Mouse (Mus musculus): Measurements from ENCODE around the gene Cryzl2. TPM values are rescaled to one million over a fixed set of nuclear protein-coding genes. Genes with fewer than 3 reads are reported as not detected.

The Cryzl2 gene
- total RNA-seq (2023), result 2.6 and 3.9 TPM in 2 replicates

GRCm38 (mm10) chr1:157458421-157459208, at the start of gene Cryzl2:
Gene Cryzl2, plus strand, starts transcription at chr1:157458577.

GRCm38 (mm10) chr1:157412454-157413369, 45.7 kb upstream of the Cryzl2 start, which contains the start of gene Rasal2:
Gene Rasal2, minus strand, starts transcription at chr1:157412595.

GRCm38 (mm10) chr1:157506522-157506921, 48.1 kb downstream of the Cryzl2 start, which contains the start of gene Sec16b:
Gene Sec16b, plus strand, starts transcription at chr1:157506728.

Other genes with a start within 250 kb of the Cryzl2 start
- gene Rasal2, start 46.0 kb upstream of the Cryzl2 start, total RNA-seq (2023), result 1.3 and 1.4 TPM in 2 replicates
- 0.16 and 0.54 TPM in 2 replicates for gene Sec16b, start 48.2 kb downstream of the Cryzl2 start, total RNA-seq (2023)

Measured in neutrophil, adult 65 days (primary cell).